Mouse (Mus musculus) heart, postnatal 0 days (tissue): ENCODE data around the gene Slc25a21.

Experiments used
- CTCF ChIP-seq: IDR thresholded peaks from 2 replicates; pipeline ENCODE4 v1.5.1; 2016; ENCODE audit warnings: antibody characterized with exemption, control low read depth, low read depth
- EP300 ChIP-seq: IDR thresholded peaks from 2 replicates; pipeline ENCODE4 v1.6.1; 2016; ENCODE audit warnings: antibody characterized with exemption, low read depth

DNA sequence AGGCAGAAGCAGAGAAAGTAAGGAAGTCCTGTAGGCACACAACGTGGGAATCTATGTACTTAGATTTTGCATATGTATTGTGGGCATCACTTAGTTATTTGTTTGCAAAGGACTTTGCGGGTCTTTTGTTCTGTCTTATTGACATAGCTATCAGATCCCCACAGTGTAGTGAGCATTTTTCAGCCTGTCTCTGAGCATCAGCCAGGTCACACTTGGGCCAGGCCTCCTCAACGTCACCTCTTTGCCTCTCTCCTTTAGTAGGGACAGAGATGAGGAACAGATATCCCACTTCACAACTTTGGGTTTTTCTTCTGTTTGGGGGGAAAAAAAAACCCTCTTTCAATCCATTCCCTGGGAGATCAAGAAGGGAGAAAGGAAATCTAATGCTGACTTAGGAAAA, 497.9 kb downstream of the Slc25a21 start:
- TF ChIP-seq CTCF: no peak
- TF ChIP-seq EP300: no peak
